Mouse (Mus musculus): ENCODE results near the gene Olfr592.
"Not testable (repeated sequence)": the region's sequence is repeated elsewhere in the genome, so short reads cannot be mapped to it uniquely, and the experiment has no call there.

DNA sequence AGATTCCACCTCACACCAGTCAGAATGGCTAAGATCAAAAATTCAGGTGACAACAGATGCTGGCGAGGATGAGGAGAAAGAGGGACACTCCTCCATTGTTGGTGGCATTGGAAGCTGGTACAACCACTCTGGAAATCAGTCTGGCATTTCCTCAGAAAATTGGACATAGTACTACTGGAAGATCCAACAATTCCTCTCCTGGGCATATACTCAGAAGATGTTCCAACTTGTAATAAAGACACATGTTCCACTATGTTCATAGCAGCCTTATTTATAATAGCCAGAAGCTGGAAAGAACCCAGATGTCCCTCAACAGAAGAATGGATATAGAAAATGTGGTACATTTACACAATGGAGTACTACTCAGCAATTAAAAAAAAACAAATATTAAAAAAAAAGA lies at the start of gene Olfr592:
- TF ChIP-seq CTCF (IDR thresholded peaks at IDR 0.05; ENCODE audit: insufficient read depth, low read length); POLR2A (IDR thresholded peaks at IDR 0.05; ENCODE audit: borderline replicate concordance, extremely low read depth, low read depth, low read length): not testable (repeated sequence)

Measured in lung, adult 2 months (tissue).